Mouse (Mus musculus) ovary, postnatal 10 days (tissue): ENCODE results near the gene Tti1.
"Not testable (repeated sequence)": the region's sequence is repeated elsewhere in the genome, so short reads cannot be mapped to it uniquely, and the experiment has no call there.

Source experiments
- DNase-seq: peaks from one replicate; pipeline ENCODE4 v3.0.0; 2022; ENCODE audit warnings: low spot score

Tti1 gene

GRCm38 (mm10) chr2:158028354-158028863 lies at the start of gene Tti1, which contains the start of gene Rprd1b:
Gene Tti1 (minus strand): TSS chr2:158028433.
Gene Rprd1b (plus strand): TSS chr2:158028497.
- DNase-seq: peak; percentile 90

GRCm38 (mm10) chr2:158077981-158078380 lies 49.7 kb upstream of the Tti1 start:
- DNase-seq: no peak

GRCm38 (mm10) chr2:158076690-158077089 lies 48.5 kb upstream of the Tti1 start:
- no peak for DNase-seq

GRCm38 (mm10) chr2:158074835-158075234 lies 46.6 kb upstream of the Tti1 start:
- no peak for DNase-seq

GRCm38 (mm10) chr2:158071633-158071995 lies 43.4 kb upstream of the Tti1 start:
- DNase-seq: no peak

GRCm38 (mm10) chr2:158070885-158071632 lies 42.8 kb upstream of the Tti1 start:
- no peak for DNase-seq

- no peak for DNase-seq
These were observed 40.3 kb upstream of the Tti1 start for GRCm38 (mm10) chr2:158068444-158068971.

GRCm38 (mm10) chr2:158067260-158067824 lies 39.1 kb upstream of the Tti1 start:
- no peak for DNase-seq

GRCm38 (mm10) chr2:158066456-158066855 lies 38.2 kb upstream of the Tti1 start:
- no peak for DNase-seq

- DNase-seq: no peak
These were observed 36.8 kb upstream of the Tti1 start for GRCm38 (mm10) chr2:158065064-158065463.

GRCm38 (mm10) chr2:158064571-158065048 lies 36.4 kb upstream of the Tti1 start:
- DNase-seq: no peak

GRCm38 (mm10) chr2:158063036-158063435 lies 34.8 kb upstream of the Tti1 start:
- no peak for DNase-seq

GRCm38 (mm10) chr2:158059666-158060105 lies 31.5 kb upstream of the Tti1 start:
- no peak for DNase-seq

GRCm38 (mm10) chr2:158058534-158058933 lies 30.3 kb upstream of the Tti1 start:
- DNase-seq: no peak

GRCm38 (mm10) chr2:158057030-158057429 lies 28.8 kb upstream of the Tti1 start:
- DNase-seq: no peak

- not testable (repeated sequence) for DNase-seq
These were observed 27.1 kb upstream of the Tti1 start for GRCm38 (mm10) chr2:158055383-158055782.

- DNase-seq: no peak
These were observed 26.4 kb upstream of the Tti1 start for GRCm38 (mm10) chr2:158054596-158054995.

- DNase-seq: no peak
These were observed 21.9 kb upstream of the Tti1 start for GRCm38 (mm10) chr2:158050116-158050515.

- no peak for DNase-seq
These were observed 20.5 kb upstream of the Tti1 start for GRCm38 (mm10) chr2:158048718-158049117.

GRCm38 (mm10) chr2:158047903-158048302 lies 19.7 kb upstream of the Tti1 start:
- no peak for DNase-seq

- DNase-seq: no peak
These were observed 18.0 kb upstream of the Tti1 start for GRCm38 (mm10) chr2:158046186-158046585.

- DNase-seq: no peak
These were observed 15.3 kb upstream of the Tti1 start for GRCm38 (mm10) chr2:158043504-158043903.

GRCm38 (mm10) chr2:158040396-158040795 lies 12.2 kb upstream of the Tti1 start:
- DNase-seq: no peak
